Mouse (Mus musculus): Measurements from ENCODE around the gene Oxct2a. TPM values are rescaled to one million over a fixed set of nuclear protein-coding genes. Genes with fewer than 3 reads are reported as not detected.

Oxct2a gene
- not detected in 2 replicates for polyA plus RNA-seq (2014; fragmentation: Nextera tagmentation; extraction: Ambion mirVana)

GRCm38 (mm10) chr4:123323534-123323933, at the start of gene Oxct2a:
Oxct2a (minus strand) TSS chr4:123323634.
- Histone ChIP-seq H3K36me3 (ENCODE audit: control insufficient read depth, insufficient read depth, low read length) (no peaks in the 10 kb centered on the region), H3K9ac (ENCODE audit: low read depth, low read length) (no peak within 1 kb of the TSS), H3K9me3 (ENCODE audit: control insufficient read depth, low read length) (no peaks in the 10 kb centered on the region), H3K27ac (ENCODE audit: low read depth, low read length) (no peak within 1 kb of the TSS), H3K4me3 (ENCODE audit: low read length) (peak within 1 kb of the TSS; percentile 28), H3K27me3 (ENCODE audit: control insufficient read depth, insufficient read depth, low read length) (peaks cover 6% of the 10 kb centered on the region), H3K4me1 (ENCODE audit: control insufficient read depth, insufficient read depth, low read length) (no peaks in the 10 kb centered on the region), H3K4me2 (replicated peaks; ENCODE audit: low read depth, low read length) (peak within 1 kb of the TSS; percentile 41)
- ATAC-seq (ENCODE audit: low FRiP score, low TSS enrichment) = peak; percentile 28; the same call in 1 of the 2 replicates
- 21% methylated on average over 8 of the region's 13 CpGs for WGBS

- Histone ChIP-seq H3K27me3 (ENCODE audit: control insufficient read depth, insufficient read depth, low read length) (no peaks in the 10 kb centered on the region), H3K27ac (ENCODE audit: low read depth, low read length) (no peak overlapping the region), H3K4me3 (ENCODE audit: low read length) (no peak overlapping the region), H3K9ac (ENCODE audit: low read depth, low read length) (no peak overlapping the region), H3K4me1 (ENCODE audit: control insufficient read depth, insufficient read depth, low read length) (no peaks in the 10 kb centered on the region), H3K9me3 (ENCODE audit: control insufficient read depth, low read length) (no peaks in the 10 kb centered on the region), H3K4me2 (replicated peaks; ENCODE audit: low read depth, low read length) (no peak overlapping the region), H3K36me3 (ENCODE audit: control insufficient read depth, insufficient read depth, low read length) (peaks cover 87% of the 10 kb centered on the region)
- no peak for ATAC-seq (ENCODE audit: low FRiP score, low TSS enrichment)
- 96% methylated on average over 4 of the region's 4 CpGs for WGBS
Observed at GRCm38 (mm10) chr4:123363555-123363954, 40.1 kb upstream of the Oxct2a start.

GRCm38 (mm10) chr4:123360771-123361170, 37.3 kb upstream of the Oxct2a start:
- Histone ChIP-seq H3K9ac (ENCODE audit: low read depth, low read length) (no peak overlapping the region), H3K27ac (ENCODE audit: low read depth, low read length) (no peak overlapping the region), H3K4me2 (replicated peaks; ENCODE audit: low read depth, low read length) (no peak overlapping the region), H3K4me1 (ENCODE audit: control insufficient read depth, insufficient read depth, low read length) (no peaks in the 10 kb centered on the region), H3K9me3 (ENCODE audit: control insufficient read depth, low read length) (no peaks in the 10 kb centered on the region), H3K27me3 (ENCODE audit: control insufficient read depth, insufficient read depth, low read length) (no peaks in the 10 kb centered on the region), H3K36me3 (ENCODE audit: control insufficient read depth, insufficient read depth, low read length) (peaks cover 80% of the 10 kb centered on the region), H3K4me3 (ENCODE audit: low read length) (no peak overlapping the region)
- 94% methylated on average over 12 of the region's 12 CpGs for WGBS
- ATAC-seq (ENCODE audit: low FRiP score, low TSS enrichment) = no peak

- Histone ChIP-seq H3K4me3 (ENCODE audit: low read length) (no peak overlapping the region), H3K4me2 (replicated peaks; ENCODE audit: low read depth, low read length) (no peak overlapping the region), H3K27ac (ENCODE audit: low read depth, low read length) (no peak overlapping the region), H3K27me3 (ENCODE audit: control insufficient read depth, insufficient read depth, low read length) (no peaks in the 10 kb centered on the region), H3K4me1 (ENCODE audit: control insufficient read depth, insufficient read depth, low read length) (no peaks in the 10 kb centered on the region), H3K36me3 (ENCODE audit: control insufficient read depth, insufficient read depth, low read length) (peaks cover 81% of the 10 kb centered on the region), H3K9me3 (ENCODE audit: control insufficient read depth, low read length) (no peaks in the 10 kb centered on the region), H3K9ac (ENCODE audit: low read depth, low read length) (no peak overlapping the region)
- WGBS = 93% methylated on average over 7 of the region's 7 CpGs
- ATAC-seq (ENCODE audit: low FRiP score, low TSS enrichment) = no peak
Observed at GRCm38 (mm10) chr4:123358613-123359012, 35.2 kb upstream of the Oxct2a start.

- WGBS = 91% methylated on average over 8 of the region's 8 CpGs
- Histone ChIP-seq H3K36me3 (ENCODE audit: control insufficient read depth, insufficient read depth, low read length) (peaks cover 80% of the 10 kb centered on the region), H3K9me3 (ENCODE audit: control insufficient read depth, low read length) (no peaks in the 10 kb centered on the region)
Observed at GRCm38 (mm10) chr4:123355941-123356340, 32.5 kb upstream of the Oxct2a start.

GRCm38 (mm10) chr4:123353271-123353877, 29.9 kb upstream of the Oxct2a start:
- no peak overlapping the region for H3K9ac ChIP-seq (ENCODE audit: low read depth, low read length)
- no peak overlapping the region for H3K4me2 ChIP-seq (replicated peaks; ENCODE audit: low read depth, low read length)
- H3K36me3 ChIP-seq (ENCODE audit: control insufficient read depth, insufficient read depth, low read length) = peaks cover 77% of the 10 kb centered on the region
- H3K4me1 ChIP-seq (ENCODE audit: control insufficient read depth, insufficient read depth, low read length) = no peaks in the 10 kb centered on the region
- no peak for ATAC-seq (ENCODE audit: low FRiP score, low TSS enrichment)
- H3K9me3 ChIP-seq (ENCODE audit: control insufficient read depth, low read length) = no peaks in the 10 kb centered on the region
- no peak overlapping the region for H3K27ac ChIP-seq (ENCODE audit: low read depth, low read length)
- 89% methylated on average over 10 of the region's 10 CpGs for WGBS
- no peak overlapping the region for H3K4me3 ChIP-seq (ENCODE audit: low read length)
- no peaks in the 10 kb centered on the region for H3K27me3 ChIP-seq (ENCODE audit: control insufficient read depth, insufficient read depth, low read length)

More at GRCm38 (mm10) chr4:123355941-123356340, 32.5 kb upstream of the Oxct2a start:
- Histone ChIP-seq H3K27ac (ENCODE audit: low read depth, low read length) (no peak overlapping the region), H3K4me1 (ENCODE audit: control insufficient read depth, insufficient read depth, low read length) (no peaks in the 10 kb centered on the region), H3K27me3 (ENCODE audit: control insufficient read depth, insufficient read depth, low read length) (no peaks in the 10 kb centered on the region), H3K9ac (ENCODE audit: low read depth, low read length) (no peak overlapping the region), H3K4me2 (replicated peaks; ENCODE audit: low read depth, low read length) (no peak overlapping the region), H3K4me3 (ENCODE audit: low read length) (no peak overlapping the region)
- ATAC-seq (ENCODE audit: low FRiP score, low TSS enrichment) = no peak

GRCm38 (mm10) chr4:123343471-123343789, 20.0 kb upstream of the Oxct2a start:
- H3K9ac ChIP-seq (ENCODE audit: low read depth, low read length) = no peak overlapping the region
- ATAC-seq (ENCODE audit: low FRiP score, low TSS enrichment) = no peak; the same call in 1 of the 2 replicates
- peaks cover 42% of the 10 kb centered on the region for H3K27me3 ChIP-seq (ENCODE audit: control insufficient read depth, insufficient read depth, low read length)
- H3K9me3 ChIP-seq (ENCODE audit: control insufficient read depth, low read length) = no peaks in the 10 kb centered on the region
- peak overlapping the region; percentile 53 for H3K4me3 ChIP-seq (ENCODE audit: low read length)
- no peaks in the 10 kb centered on the region; the same call in 1 of the 2 replicates for H3K36me3 ChIP-seq (ENCODE audit: control insufficient read depth, insufficient read depth, low read length)
- WGBS = 3% methylated on average over 6 of the region's 6 CpGs
- peak overlapping the region; percentile 88 for H3K4me2 ChIP-seq (replicated peaks; ENCODE audit: low read depth, low read length)
- no peaks in the 10 kb centered on the region for H3K4me1 ChIP-seq (ENCODE audit: control insufficient read depth, insufficient read depth, low read length)
- H3K27ac ChIP-seq (ENCODE audit: low read depth, low read length) = no peak overlapping the region

- Histone ChIP-seq H3K27ac (ENCODE audit: low read depth, low read length) (no peak within 1 kb of the TSS), H3K9ac (ENCODE audit: low read depth, low read length) (peak within 1 kb of the TSS; percentile 35), H3K4me1 (ENCODE audit: control insufficient read depth, insufficient read depth, low read length) (no peaks in the 10 kb centered on the region), H3K9me3 (ENCODE audit: control insufficient read depth, low read length) (no peaks in the 10 kb centered on the region), H3K4me3 (ENCODE audit: low read length) (peak within 1 kb of the TSS; percentile 53), H3K36me3 (ENCODE audit: control insufficient read depth, insufficient read depth, low read length) (no peaks in the 10 kb centered on the region), H3K4me2 (replicated peaks; ENCODE audit: low read depth, low read length) (peak within 1 kb of the TSS; percentile 88), H3K27me3 (ENCODE audit: control insufficient read depth, insufficient read depth, low read length) (peaks cover 42% of the 10 kb centered on the region)
- under 1% methylated on average over 65 of the region's 65 CpGs for WGBS
- ATAC-seq (ENCODE audit: low FRiP score, low TSS enrichment) = peak; percentile 92
Observed at GRCm38 (mm10) chr4:123342642-123343470, 19.4 kb upstream of the Oxct2a start, which contains the start of gene Bmp8a. Bmp8a (minus strand) TSS chr4:123343252.

- peaks cover 42% of the 10 kb centered on the region for H3K27me3 ChIP-seq (ENCODE audit: control insufficient read depth, insufficient read depth, low read length)
- H3K4me2 ChIP-seq (replicated peaks; ENCODE audit: low read depth, low read length) = peak overlapping the region; percentile 88
- ATAC-seq (ENCODE audit: low FRiP score, low TSS enrichment) = peak; percentile 29
- H3K9me3 ChIP-seq (ENCODE audit: control insufficient read depth, low read length) = no peaks in the 10 kb centered on the region
- peak overlapping the region; percentile 35 for H3K9ac ChIP-seq (ENCODE audit: low read depth, low read length)
- H3K4me3 ChIP-seq (ENCODE audit: low read length) = peak overlapping the region; percentile 53
- H3K4me1 ChIP-seq (ENCODE audit: control insufficient read depth, insufficient read depth, low read length) = no peaks in the 10 kb centered on the region
- H3K27ac ChIP-seq (ENCODE audit: low read depth, low read length) = no peak overlapping the region
- WGBS = 2% methylated on average over 43 of the region's 43 CpGs
- no peaks in the 10 kb centered on the region for H3K36me3 ChIP-seq (ENCODE audit: control insufficient read depth, insufficient read depth, low read length)
Observed at GRCm38 (mm10) chr4:123342091-123342641, 18.7 kb upstream of the Oxct2a start.
